Mouse (Mus musculus) kidney, adult 2 months (tissue): ENCODE results near the gene Ephb3.

ENCODE experiments used
- CTCF ChIP-seq: fragments of 200-500 bp; conservative IDR thresholded peaks from 2 replicates; pipeline ENCODE4 v1.5.1; 2011; ENCODE audit warnings: low read depth, mild to moderate bottlenecking, control low read depth, low read length, moderate library complexity, mixed read lengths; ENCODE audit not compliant: insufficient read depth, insufficient read length
- POLR2A ChIP-seq: fragments of 200-500 bp; IDR thresholded peaks from one replicate; pipeline ENCODE4 v1.6.1; 2011; ENCODE audit warnings: low read depth, low read length, control low read depth

GRCm38 (mm10) chr16:21247871-21248712, 43.5 kb downstream of the Ephb3 start:
- no peak for TF ChIP-seq CTCF
- TF ChIP-seq POLR2A: no peak
